Mouse (Mus musculus) A20 (cell line): ENCODE measurements at regions not wholly inside any gene's neighbourhood (a gene's known extent, or its start where the extent isn't known, plus 50 kb on each side); places are given as distances from the start of the nearest gene placed in this dataset.
A peak's percentile ranks its signal among the peaks of the same experiment; 100 is the strongest.
"Not testable (repeated sequence)": the region's sequence is repeated elsewhere in the genome, so short reads cannot be mapped to it uniquely, and the experiment has no call there.

Experiments
- DNase-seq: peaks from one replicate; pipeline ENCODE4 v3.0.0-alpha.2; 2011; ENCODE audit warnings: low read depth, low spot score

DNA sequence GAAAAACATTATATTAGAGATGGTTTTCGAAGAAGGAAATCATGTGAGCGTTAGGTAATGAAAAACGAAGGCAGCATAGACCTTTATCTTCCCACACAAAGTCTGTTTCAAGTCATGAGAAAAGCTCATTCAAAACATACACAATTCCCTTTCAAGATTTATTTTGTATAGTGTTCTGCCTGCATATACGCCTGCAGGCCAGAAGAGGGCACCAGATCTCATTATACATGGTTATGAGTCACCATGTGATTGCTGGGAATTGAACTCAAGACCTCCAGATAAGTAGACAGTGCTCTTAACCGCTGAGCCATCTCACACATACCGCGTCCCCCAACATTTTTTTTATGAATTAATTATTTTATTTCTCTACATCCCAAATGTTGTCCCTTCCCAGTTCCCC is 578.3 kb upstream of the Ccdc54 start:
- no peak for DNase-seq

DNA sequence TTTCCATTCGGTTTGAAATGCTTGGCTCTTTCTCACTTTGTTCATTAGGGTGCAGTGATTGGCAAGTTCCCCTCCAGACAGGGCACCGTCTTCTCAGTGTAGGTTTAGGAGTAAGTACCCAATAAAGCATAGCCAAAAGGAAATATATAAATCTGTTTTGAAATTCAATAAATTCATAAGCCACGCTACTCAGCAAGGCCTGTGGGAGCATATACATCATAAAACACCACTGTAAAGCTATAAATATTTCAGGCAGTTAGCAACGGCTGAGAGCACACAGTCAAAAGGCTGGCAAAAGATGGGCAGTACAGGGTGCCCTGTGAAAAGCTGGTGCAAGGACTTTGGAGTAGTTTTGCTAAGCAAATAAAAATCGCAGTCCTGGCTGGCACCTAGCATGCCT is 569.8 kb upstream of the Ccdc54 start:
- no peak for DNase-seq

GRCm38 (mm10) chr16:51138575-51138974 is 547.6 kb upstream of the Ccdc54 start:
- DNase-seq: no peak

DNA sequence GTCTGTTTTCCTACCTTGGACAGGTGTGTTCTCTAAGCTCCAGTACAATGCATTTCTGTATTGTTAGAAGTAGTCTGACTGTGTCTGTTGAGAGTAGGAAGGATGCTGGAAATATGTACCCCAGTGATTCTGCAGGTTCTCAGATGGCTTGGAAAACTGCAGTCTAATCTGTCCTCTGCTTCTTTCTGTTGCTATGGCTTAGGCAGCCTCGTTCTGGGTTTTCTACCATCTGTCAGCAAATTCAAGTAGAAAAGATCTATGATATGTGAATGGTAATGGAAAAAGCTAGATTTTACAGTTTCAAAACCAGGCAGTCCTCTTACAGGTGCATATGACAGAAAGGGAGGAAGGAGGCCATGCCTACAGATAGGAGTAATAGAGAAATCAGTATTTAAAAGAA is 528.9 kb upstream of the Ccdc54 start:
- DNase-seq: no peak

DNA sequence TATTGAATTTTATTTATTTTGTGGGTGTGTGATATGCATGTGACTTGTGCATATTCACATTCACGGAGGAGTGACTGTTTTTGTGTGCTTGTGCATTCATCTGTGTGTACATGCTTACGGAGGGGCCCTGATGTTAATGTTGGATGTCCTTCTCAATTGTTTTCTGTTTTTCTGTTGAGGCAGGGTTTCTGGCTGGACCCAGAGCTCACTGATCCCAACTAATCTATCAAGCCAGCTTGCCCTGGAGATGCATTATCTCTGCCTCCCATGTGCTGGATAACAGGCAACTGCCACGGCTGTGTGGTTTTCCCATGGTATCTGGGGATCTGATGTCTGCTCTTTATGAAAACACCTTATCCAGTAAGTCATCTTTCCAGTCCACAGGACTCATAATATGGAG is 527.4 kb upstream of the Ccdc54 start:
- no peak for DNase-seq

DNA sequence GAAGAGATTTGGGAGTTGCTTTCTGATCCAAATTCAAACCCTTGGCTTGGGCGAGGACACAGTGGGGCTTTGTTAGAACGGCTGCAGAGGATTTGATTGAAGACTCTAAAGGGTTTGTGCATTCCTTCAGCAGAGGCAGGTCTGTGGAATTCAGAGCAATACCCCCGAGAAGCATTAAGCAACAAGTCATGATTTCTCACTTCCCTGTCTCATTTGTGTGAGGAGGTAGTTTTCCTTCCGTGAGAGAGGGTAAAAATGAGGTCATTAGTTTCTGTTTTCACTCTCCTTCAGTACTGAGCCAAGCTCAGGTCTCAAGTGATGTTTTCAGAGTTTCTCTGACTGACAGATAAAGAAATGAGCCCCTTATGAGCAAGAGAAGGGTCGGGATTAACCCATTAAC is 526.9 kb upstream of the Ccdc54 start:
- peak; percentile 25 for DNase-seq

GRCm38 (mm10) chr16:51109864-51110263 is 518.9 kb upstream of the Ccdc54 start:
- DNase-seq: no peak

- DNase-seq: no peak
Measured at GRCm38 (mm10) chr16:51107421-51107820, 516.5 kb upstream of the Ccdc54 start.

DNA sequence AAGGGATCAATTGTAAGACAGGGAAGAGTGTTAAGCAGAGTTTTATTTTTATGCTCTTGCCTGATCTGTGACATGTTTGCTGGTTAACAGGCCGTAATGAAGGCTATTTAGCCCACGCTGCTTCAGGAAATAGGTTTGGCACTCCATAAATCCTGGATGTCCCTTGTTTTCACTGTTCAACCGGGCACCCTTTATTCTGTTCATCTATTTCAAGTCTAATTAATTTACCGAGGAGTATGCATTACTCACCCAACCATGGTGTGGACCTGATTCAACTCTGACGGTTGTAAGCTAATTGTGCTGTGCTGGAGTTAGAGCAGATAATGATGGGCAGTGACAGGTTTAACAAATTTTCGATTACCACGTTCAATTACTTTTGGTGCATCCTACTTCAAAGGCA is 495.6 kb upstream of the Ccdc54 start:
- DNase-seq: no peak

- DNase-seq: no peak
Measured at GRCm38 (mm10) chr16:51080146-51080545, 489.2 kb upstream of the Ccdc54 start.

- DNase-seq: no peak
Measured at GRCm38 (mm10) chr16:51048650-51049049, 457.7 kb upstream of the Ccdc54 start.

DNA sequence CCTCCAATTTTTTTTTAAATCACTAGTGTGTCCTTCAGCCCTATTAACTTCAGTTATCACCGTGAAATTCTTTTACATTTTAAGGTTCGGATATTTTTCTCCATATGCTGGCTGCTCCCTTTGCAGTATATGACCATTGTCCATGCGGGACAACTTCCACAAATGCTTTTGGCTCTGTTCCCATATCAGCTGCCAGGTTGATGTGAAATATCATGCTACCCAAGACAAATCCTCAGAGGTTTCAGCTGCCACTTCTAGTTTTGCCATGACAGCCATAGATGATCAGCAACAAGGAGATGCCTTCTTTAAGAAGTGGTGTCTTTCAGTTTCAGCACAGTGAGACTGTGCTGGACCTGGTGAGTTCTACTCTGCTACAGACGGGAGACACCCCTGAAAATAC is 457.2 kb upstream of the Ccdc54 start:
- no peak for DNase-seq

DNA sequence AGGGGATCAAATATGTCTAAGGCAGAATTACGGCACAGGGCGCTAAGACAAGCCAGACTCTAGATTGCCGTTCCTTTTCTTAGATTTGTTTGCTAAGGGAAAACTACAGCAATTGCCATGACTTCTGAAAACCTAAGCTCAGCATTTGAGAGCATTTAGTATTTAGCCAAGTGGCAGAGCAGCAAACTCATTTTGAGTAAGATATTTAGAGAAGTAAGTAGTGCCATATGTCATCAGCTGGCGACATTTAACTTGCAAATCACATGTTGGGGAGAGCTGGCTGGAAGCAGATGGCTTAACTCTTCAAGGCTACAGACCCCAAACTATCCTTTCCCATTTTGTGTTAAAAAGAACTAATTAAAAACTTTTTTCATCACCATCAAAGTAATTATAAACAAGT is 450.4 kb upstream of the Ccdc54 start:
- DNase-seq: no peak

DNA sequence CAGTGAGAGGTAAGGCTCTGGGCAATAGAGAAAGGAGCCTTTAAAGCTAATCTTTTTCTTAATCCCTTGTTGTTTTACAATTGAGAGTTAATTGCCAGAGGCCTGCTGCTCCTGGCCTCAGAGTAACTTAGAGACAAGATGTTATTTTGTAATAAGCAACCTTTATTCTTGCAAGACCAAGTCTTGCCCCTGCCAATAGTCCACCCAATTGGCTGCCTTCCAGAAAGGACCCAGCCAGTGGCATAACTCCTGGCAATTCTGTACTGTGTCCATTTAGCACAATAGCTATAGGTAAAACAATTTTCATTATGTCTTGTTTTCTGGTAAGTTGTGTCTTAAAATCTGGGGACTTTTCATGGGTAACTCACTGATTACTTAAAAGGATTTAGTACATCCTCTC is 411.9 kb upstream of the Ccdc54 start:
- no peak for DNase-seq

- DNase-seq: peak; percentile 48
Measured at GRCm38 (mm10) chr16:50964395-50964794, 373.4 kb upstream of the Ccdc54 start.

- no peak for DNase-seq
Measured at GRCm38 (mm10) chr16:50944091-50944490, 353.1 kb upstream of the Ccdc54 start.

- DNase-seq: not testable (repeated sequence)
Measured at GRCm38 (mm10) chr16:50943581-50943980, 352.6 kb upstream of the Ccdc54 start.

DNA sequence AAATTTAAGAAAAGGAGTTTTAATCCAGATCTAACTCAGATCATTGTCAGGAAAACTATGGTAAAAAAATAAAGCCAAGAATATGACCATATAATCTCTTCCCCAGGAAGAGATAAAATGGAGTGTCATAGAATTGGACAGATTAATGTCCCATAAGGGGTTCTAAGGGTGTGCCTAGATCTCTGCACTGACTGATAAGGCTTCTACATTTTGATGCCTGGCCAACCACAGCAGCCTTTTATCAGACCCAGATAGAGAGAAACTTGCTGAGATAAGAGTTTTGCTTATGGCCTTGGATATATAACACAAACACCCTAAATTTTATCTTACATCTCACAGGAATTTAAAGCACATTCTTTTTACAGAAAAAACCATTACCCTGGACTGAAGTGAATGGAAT is 351.3 kb upstream of the Ccdc54 start:
- no peak for DNase-seq

- peak; percentile 31 for DNase-seq
Measured at GRCm38 (mm10) chr16:50939316-50939715, 348.4 kb upstream of the Ccdc54 start.

GRCm38 (mm10) chr16:50907732-50908131 is 316.8 kb upstream of the Ccdc54 start:
- no peak for DNase-seq

- DNase-seq: no peak
Measured at GRCm38 (mm10) chr16:50899151-50899550, 308.2 kb upstream of the Ccdc54 start.

DNA sequence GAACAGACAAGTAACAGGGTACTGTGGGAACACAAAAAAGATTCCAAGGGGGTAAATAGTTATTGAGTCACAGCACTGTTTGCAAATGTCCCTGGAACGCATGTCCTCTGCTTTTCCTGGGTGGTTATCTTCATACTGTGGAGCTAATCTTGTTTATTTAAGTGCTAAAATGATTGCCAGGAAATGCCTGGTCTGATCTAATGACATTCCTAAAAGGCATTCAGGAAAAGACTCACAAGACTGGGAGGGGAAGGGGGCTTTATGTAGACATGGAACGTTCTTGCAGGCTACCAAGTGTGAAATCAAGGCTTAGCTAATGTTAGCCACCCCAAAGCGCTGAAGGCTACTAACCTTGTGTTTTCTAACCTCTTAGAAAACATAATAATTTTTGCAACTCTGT is 287.0 kb upstream of the Ccdc54 start:
- no peak for DNase-seq

- no peak for DNase-seq
Measured at GRCm38 (mm10) chr16:50871318-50871717, 280.4 kb upstream of the Ccdc54 start.

GRCm38 (mm10) chr16:50863565-50863964 is 272.6 kb upstream of the Ccdc54 start:
- DNase-seq: no peak

DNA sequence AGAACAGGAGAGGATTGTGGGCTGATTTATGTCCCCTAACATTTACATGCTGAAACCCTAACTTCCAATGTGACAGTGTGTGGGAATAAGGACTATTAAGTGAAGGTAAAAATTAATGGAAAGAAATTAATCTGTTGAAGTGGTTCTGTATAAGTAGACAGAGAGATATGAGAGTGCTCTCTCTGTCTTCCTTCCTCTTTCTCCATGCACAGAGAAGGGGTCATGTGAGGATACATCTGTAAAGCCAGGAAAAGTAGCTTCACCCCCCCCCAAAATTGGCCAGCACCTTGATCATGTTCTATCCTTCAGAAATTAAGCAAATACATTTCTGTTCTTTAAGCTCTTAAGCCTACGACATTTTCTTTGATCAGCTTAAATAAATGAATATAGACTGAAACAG is 268.6 kb upstream of the Ccdc54 start:
- no peak for DNase-seq
